Mouse (Mus musculus): ENCODE measurements at regions not wholly inside any gene's neighbourhood (a gene's known extent, or its start where the extent isn't known, plus 50 kb on each side); places are given as distances from the start of the nearest gene placed in this dataset.

DNA sequence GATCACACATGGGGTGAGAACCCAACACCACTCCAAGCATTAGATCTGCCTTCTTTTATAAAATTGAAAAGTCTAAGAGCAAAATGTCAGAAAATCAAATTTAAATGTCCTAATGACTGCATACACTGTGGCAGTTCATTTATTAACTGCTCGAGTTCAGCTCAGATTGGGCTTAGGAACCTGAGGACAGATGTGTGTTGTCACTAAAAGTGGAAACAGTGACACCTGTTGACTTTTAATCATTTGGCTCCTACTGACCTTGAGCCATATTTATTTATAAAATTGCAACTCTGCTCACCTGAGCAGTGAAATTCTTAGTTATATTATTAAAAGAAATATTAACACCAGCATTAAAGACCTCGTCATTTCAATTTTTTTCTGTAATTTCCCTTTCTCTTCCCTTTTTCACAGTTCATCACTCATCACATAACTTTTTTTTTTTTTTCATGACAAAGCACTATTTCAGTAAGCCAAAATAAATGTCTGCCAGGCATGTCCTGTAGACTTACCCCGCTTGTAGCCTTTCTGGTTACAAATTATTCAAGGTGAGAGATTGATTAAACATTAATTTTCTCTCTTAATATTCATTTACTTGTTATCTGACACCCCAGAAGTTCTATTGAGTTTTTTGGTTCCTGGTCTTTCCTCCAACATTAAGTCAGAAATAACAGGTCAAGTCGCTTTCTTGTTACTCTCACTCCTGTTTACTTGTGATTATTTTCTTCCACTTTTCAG, 274.2 kb upstream of the Tet2 start:
- DNase-seq (ENCODE audit: extremely low read depth, low read depth, low spot score), result no peak

DNA sequence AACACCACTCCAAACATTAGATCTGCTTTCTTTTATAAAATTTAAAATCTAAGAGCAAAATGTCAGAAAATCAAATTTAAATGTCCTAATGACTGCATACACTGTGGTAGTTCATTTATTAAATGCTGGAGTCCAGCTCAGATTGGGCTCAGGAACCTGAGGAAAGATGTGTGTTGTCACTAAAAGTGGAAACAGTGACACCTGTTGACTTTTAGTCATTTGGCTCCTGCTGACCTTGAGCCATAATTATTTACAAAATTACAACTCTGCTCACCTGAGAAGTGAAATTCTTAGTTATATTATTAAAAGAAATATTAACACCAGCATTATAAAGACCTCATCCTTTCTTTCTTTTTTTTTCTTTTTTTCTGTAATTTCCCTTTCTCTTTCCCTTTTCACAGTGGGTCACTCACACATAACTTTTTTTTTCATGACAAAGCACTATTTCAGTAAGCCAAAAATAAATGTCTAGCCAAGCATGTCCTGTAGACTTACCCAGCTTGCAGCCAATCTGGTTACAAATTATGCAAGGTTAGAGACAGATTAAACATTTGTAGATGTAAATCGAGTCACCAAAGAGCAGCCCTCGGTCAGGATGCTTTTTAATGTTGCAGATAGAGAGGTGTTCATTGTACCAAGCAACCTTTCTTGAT, 288.9 kb upstream of the Tet2 start:
- no peak for DNase-seq (ENCODE audit: extremely low read depth, low read depth, low spot score)

DNA sequence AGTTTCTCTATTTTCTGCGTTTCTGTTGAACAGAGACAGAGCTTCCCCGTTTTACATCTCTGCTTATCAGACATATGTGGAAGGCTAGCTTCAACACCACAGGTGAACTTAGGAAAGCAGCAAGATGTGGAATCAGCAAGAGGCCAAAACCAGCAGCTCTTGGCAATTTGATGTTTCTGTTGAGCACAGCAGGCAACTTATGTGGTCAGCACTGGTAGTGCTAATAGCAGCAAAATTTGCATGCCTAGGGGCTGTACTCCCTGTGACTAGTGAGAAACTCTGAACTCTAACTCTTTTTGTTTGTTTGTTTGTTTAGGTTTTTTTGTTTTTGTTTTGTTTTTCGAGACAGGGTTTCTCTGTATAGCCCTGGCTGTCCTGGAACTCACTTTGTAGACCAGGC, 289.5 kb upstream of the Tet2 start:
- no peak for DNase-seq (ENCODE audit: extremely low read depth, low read depth, low spot score)

DNA sequence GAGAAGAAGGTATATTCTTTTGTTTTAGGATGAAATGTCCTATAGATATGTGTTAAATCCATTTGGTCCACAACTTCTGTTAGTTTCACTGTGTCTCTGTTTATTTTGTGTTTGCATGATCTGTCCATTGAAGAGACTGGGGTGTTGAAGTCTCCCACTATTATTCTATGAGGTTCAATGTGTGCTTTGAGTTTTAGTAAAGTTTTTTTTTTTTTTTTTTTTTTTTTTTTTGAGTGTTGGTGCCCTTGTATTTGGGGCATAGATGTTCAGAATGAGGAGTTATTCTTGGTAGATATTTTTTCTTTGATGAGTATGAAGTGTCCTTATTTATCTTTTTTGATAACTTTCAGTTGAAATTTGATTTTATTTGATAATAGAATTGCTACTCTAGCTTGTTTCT, 301.4 kb upstream of the Tet2 start:
- DNase-seq (ENCODE audit: extremely low read depth, low read depth, low spot score), result no peak

DNA sequence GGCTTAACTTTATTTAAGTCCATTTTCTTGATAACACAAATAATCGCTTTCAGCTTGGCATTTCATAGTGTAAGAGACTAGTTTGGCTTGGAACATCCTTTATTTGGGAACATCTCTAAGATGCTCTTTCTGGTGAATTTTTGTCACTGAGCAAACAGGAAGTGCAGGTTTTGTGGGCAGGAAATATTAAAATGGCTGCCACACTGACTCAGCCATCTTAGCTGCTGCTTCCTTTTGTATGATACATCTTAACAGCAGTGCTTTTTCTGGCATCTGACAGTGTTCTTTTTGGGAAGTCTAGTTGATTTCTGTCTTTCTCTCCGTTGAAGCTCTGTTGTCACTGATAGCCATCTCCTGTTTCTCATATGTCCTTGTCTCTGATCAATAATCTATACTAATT, 329.4 kb upstream of the Tet2 start:
- no peak for DNase-seq (ENCODE audit: extremely low read depth, low read depth, low spot score)

DNA sequence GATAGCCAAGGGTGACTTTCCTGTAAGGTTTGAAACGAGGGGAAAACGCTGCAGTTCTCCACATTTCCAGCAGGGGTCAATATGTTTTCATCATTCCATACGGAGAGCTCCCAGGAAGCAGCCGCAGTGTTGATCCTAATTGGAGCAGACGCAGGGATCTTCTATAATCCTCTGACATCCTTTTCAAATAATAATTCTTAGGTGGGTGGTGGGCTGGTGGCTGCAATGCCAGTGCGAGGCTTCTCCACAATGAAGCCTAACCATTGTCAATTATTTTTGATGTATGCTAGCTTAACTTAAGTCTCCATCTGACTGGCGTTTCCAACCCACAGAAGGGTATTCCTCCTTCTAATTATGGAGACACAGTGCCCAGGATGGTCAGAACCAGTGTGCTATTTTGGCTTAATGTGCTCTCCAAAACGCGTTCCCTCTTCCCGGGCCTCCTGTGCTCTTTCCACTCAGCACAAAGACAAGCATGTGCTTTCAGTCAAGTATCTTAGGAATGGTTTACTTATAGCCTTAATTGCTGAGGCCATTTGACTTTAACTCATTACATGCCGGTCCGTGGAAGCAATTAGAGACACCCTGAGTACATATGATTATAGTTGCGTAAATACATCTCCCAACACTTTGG, 331.6 kb upstream of the Tet2 start:
- no peak for DNase-seq (ENCODE audit: extremely low read depth, low read depth, low spot score)

DNA sequence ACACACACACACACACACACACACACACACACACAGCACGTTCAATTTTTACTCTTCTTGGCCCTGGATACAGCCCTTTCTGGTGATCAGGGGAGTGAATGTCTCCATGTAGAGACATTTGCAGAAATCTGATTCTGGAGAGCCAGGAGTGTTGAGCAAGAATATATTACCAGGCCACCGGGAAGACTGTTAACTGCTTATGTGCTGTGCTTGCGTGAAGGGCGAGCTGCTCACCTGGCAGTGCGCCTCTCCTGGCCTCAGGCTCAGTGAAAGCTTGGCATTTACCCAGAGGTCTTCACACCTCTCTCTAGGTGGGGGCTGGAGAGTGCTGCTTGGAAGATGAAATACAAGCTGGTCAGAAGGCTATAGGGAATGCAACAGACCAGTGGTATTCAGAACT, 332.4 kb upstream of the Tet2 start:
- no peak for DNase-seq (ENCODE audit: extremely low read depth, low read depth, low spot score)

DNA sequence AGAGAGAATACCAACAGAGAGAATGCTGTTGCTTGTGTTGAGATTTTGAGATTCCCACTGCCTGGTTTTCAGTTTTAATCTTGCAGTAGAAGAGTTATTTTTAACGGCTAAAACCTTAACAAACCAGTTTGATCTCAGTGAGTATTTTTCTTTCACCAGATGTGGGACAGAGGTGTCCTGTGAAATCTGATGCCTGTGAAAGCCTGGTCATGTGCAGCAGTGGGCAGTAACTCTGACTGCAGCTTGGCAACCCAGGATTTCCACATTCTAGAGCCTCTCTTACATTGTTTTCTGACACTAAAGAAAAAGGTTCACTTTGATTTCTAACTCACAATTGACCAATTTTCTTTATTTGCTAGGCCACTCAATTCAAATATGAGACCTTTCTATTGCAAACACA, 335.7 kb upstream of the Tet2 start:
- no peak for DNase-seq (ENCODE audit: extremely low read depth, low read depth, low spot score)

DNA sequence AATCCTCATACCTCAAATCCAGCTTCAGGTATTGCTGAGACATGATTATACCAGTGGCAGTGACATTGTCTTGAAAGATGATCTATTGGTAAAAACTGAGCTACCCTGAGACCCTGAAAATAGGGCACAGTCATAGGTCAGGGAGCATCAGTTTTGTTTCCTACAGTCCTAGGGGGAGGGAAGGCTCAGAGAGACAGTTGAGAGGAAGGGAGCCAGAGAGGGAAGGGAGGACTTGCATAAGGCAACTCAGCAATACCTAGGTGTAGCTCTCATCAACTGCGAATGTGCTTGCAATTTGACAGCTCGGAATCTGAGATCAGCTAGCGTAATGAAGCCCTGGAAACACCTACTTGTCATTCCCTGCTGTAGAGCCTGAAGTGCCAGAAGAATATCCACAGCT, 334.4 kb upstream of the Cxxc4 start:
- no peak for DNase-seq (ENCODE audit: extremely low read depth, low read depth, low spot score)

DNA sequence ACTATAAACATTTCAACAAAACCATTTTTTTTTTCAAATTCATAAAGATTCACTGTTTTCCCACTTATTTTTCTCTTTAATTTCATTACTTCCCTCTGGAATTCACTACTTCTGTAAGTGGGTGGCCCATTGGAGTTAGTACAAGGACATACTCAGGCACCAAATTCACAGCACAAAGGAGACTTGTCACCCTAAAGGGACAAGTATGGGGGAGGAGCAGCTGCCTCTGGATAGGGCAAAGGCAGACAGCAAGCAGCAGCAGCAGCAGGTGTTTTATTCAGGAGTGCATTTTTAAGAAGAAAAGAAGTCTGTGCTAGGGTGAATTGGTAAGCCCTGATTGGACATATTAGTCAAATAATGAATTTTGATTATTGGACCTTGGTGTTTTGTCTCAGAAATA, 314.1 kb upstream of the Cxxc4 start:
- DNase-seq (ENCODE audit: extremely low read depth, low read depth, low spot score), result no peak

DNA sequence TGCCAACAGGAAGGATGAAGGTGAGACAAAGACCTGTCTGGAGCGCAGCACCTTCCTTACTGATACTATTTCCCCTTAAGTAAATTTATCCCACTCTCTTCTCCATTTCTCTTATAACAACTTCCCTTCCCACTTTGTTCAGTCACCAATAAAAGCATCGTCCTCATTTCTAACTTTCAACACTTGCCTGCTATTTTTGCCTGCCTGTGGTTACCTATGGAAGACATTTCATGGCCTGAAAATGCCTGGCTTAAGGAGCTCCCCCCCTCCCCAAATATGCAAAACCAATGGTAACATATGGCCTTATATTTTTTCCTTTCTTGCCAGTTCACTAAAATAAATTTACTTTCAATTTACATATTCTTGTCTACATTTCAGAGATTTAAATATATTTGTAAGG, 271.0 kb upstream of the Cxxc4 start:
- DNase-seq (ENCODE audit: extremely low read depth, low read depth, low spot score), result no peak

DNA sequence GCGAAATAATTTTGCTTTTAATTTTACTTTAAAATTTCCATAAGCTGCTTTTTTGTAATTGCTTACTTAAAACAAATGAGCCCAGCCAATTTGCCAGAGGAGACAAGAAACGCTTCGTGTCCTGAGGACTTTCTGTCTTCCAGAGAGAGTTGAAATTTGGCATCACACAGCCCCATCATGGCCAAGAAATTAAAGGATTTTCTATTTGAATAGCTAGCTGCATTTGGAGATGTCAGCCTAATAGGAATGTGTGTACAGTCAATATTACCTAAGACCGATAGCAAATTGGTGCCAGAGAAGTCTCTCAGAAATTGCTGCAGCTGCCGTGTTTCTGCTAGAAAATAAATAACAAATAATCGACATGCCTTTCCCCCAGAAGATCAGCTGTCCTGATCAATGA, 268.1 kb upstream of the Cxxc4 start:
- DNase-seq (ENCODE audit: extremely low read depth, low read depth, low spot score), result no peak

DNA sequence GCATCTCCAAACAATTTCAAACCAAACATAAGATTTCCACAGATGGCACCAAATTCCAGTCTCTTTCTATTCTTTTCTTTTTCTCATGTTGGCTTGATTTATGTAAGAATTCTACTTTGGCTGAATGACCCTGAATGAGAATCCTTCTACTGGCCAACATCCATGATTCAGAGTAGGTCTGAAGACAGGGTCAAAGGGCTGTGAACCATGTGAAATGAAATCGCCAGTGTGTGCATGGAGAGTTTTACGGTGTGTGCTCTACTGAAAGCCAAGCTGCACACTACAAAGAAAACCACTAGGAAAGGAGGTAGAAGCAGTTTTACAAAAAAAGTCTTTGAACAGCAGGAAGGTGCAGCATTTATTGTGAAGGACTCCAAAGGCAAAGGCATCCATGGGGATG, 263.5 kb upstream of the Cxxc4 start:
- DNase-seq (ENCODE audit: extremely low read depth, low read depth, low spot score), result no peak

DNA sequence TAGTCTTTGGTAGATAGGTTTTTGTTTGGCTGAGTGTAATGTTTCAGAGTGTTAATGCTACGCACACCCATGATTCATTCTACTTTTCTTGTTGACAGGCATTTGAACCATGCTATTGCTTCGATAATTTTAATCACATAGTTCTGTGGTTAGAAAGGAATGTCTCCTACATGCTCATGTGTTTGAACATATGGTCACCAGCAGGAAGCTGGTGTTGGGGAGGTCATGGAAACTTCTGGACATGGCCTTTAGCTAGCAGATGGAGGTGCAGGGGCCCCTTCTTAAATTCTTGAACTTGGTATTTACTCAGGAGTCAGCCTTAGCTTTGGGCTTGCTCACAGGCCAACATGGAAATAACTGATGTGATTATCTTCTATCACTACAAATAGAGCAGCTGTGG, 248.6 kb upstream of the Cxxc4 start:
- DNase-seq (ENCODE audit: extremely low read depth, low read depth, low spot score), result no peak

DNA sequence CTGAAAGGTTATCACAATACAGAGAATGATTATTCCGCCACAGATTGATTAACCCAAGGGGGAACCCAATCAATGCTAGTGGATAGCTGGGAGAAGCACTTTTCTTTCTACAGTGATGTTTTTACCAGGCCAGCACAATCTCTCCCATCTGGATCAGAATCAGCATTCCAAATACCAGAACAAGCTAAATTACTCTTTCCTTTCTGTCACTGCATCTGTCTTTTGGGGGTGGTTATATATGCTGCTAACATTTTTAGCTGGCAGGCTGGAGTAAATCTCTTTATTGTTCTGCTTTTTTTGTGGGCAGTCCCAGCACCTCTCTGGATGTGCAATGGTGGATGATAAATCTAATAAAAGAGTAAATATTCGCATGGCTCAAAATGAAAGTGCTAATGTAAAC, 242.3 kb upstream of the Cxxc4 start:
- no peak for DNase-seq (ENCODE audit: extremely low read depth, low read depth, low spot score)

DNA sequence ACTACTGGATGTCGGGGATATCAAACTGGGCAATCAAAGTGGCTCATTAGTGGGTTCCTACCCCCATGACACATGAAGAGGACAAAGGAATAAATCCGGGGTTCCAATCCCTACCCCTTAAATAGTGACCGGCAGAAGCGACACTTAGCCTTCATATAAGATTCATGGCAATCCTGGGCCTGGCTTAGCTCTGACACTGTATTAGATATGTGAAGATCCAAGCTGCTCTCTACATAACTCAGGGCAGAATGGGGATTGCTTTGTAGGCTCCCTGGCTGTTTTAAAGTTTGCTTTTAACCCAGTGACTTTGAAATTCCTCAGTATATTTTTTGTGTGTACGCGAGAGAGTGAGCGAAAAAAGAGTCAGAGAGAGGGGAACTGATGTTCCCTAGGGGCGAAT, 236.3 kb upstream of the Cxxc4 start:
- no peak for DNase-seq (ENCODE audit: extremely low read depth, low read depth, low spot score)

DNA sequence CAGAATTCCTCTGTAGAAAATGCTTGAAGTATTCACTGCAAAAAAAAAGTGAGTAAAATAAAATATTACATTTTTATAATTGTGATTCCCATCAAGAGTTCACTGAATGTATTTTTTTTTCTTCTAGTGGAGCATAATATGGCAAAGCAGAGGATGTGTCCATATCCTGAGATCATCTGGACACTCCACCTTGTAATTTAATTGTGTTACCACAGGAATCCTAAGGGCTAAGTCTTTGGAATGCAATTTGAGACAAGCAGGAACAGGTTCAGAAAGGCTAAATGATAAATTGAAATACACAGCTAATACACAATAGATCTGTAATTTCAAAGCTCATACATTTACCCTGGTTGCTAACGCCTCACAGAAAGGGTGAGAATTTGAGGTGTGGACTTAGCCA, 235.7 kb upstream of the Cxxc4 start:
- DNase-seq (ENCODE audit: extremely low read depth, low read depth, low spot score), result no peak

DNA sequence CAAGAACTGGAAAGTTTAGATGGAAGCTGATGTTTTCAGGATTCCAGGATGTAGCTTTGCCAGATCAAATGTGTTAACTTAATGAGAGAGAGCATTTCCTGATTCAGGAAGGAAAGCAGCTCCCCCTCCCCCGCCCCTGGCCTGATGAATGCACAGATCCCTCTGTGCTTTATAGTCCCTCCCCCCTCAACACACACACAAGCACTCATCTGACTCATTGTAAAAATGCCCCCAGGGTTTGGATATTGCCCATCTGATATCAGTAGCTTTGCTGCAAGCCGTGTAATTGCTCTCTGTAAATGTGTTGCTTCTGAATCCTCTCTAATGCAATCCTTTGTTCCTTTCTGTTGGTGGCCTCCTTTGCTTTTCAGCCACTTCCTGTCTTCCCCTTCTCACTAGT, 221.5 kb upstream of the Cxxc4 start:
- DNase-seq (ENCODE audit: extremely low read depth, low read depth, low spot score), result no peak

DNA sequence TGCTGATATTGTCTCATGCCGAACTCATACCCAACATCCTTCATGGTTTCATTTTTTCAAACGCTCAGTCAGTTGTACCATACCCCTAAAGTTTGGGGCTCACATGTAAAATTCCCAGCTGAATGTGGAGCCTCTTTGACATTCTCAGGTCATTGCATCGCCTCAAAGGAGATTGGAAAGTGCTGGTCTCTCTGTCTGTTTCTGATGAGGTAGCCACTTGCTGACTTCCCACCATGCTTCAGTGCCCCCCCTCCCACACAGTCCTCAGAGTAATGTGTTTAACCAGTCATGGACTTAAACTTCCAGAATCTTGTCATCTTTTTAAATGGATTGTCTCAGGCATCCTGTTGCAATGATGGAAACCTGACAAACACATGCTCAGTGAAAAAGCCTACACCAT, 220.9 kb upstream of the Cxxc4 start:
- no peak for DNase-seq (ENCODE audit: extremely low read depth, low read depth, low spot score)

DNA sequence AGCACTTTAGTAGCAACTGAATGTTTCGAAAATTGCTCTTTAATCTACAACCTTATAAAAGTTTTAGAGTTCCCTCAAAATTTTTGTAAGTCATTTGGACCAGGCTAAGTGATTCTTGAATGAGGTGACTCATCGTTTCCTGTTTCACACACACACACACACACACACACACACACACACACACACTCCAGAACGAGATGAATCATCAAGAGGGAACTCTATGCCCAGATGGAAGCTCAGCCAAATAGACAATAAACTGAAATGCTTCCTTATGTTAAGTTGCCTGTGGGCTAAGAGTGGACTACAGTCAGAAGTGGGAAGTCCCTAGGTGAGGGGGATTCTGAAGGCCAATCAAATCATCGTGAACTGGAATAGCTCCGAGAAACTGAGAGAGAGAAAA, 202.4 kb upstream of the Cxxc4 start:
- no peak for DNase-seq (ENCODE audit: extremely low read depth, low read depth, low spot score)

DNA sequence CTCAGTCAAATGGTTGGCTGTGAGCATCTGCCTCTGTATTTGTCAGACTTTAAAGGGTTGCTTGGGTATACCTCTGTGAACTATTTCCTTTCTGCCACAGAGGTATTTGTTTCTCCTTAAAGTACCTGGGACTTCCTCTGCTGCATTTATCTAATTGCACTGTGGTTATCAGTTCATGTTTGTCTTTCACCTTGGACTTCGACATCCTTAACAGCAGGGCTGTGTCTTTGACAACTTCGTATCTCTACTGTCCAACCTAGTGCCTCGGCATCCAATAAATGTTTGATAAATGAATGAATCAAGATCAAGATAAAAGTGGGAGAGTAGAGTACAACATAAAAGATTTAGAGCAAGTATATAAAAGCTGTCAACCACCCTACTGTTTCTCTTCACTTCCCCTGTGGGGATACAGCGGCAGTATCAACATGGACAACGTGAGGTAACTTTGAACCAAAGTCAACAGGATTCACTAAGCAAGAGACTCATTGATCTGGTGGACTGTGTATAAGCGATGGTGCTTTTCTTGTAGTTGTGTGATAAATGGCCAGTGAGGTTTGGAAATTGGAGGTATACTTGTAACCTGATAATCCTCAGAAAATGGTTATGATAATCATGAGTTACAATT, 199.9 kb upstream of the Cxxc4 start:
- no peak for DNase-seq (ENCODE audit: extremely low read depth, low read depth, low spot score)

DNA sequence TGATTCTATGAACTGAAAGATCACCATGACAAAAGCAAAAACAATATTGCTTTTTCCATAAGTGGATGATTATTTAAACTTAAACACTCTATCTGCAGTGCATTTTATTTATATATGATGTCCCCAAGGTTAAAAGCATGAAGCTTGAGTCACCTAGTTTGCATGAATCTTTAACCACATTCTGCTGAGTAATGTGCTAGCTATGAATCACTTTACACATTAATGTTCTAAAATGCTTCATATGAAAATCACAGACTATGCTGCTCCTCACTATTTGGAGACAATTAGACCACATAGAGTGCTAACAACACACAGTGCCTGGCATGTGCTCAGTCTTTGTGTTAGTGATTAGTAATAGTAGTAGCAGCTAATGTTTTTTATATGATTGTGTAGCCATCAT, 185.6 kb upstream of the Cxxc4 start:
- no peak for DNase-seq (ENCODE audit: extremely low read depth, low read depth, low spot score)
